1 mouse cellular context compared by ENCODE assay signal in the genomic region with DNA sequence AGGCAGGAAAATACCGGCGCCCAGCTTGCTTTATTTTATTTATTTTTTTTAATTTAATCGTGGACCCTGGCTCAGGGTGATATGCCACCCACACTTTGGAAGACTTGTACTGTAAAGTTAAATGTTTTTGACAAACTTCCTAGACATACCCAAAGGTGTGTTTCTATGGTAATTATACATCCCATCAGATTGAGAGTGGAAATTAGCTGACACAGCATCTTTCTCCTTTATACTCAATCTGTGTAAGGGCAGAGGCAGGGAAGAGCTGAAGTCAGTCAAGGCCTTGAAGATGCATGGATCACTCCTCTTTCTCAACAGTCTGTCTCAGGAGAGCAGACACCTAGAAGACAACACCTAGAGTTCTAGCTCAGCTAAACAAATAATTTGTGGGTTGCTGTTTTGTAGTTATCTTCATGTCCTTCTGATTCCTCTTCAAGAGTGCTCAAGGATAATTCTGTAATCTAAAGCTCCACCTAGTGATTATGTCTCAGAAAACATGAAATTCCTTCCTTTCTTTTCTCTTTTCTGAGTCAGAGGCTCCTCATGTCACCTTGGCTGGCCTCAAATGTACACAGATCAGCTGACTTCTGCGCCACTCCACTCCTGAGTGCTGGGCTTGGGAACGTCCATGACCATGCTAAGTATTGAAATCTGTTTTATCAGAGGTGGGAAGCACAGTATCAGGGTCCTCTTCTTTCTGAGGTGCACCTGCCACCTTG.
TF ChIP-seq lines count a peak whose summit lies in the region.

No protein-coding gene starts in this region.

TF ChIP-seq in CH12.LX, 34 proteins besides CTCF, POLR2A, EP300 and RAD21:
- TF ChIP-seq MAFK (IDR thresholded peaks at IDR 0.05; ENCODE audit: insufficient replicate concordance, low read length): peak; percentile 94
TF ChIP-seq in CH12.LX: peak in this region for 1; not testable (repeated sequence) for 33.
